Mouse (Mus musculus) cerebellum, adult 2 months (tissue): ENCODE measurements around the gene Tmem221. TPM values are rescaled to one million over a fixed set of nuclear protein-coding genes. Genes with fewer than 3 reads are reported as not detected.
A peak's percentile ranks its signal among the peaks of the same experiment; 100 is the strongest.

Experiments
- DNase-seq, 2 experiments: peaks; one replicate each; pipeline ENCODE4 v3.0.0; 2021
- H3K27ac ChIP-seq: fragments of 200-500 bp; 2 replicates; pipeline ENCODE4 v1.5.1; 2012; ENCODE audit warnings: low read length, control low read depth, inconsistent platforms; ENCODE audit not compliant: insufficient read depth
- H3K27me3 ChIP-seq: fragments of 200-500 bp; 2 replicates; pipeline ENCODE4 v1.6.1; 2012; ENCODE audit warnings: inconsistent platforms, mild to moderate bottlenecking, low read length, moderate library complexity; ENCODE audit not compliant: control insufficient read depth, insufficient read depth
- H3K4me1 ChIP-seq: fragments of 200-500 bp; 2 replicates; pipeline ENCODE4 v1.6.1; 2011; ENCODE audit warnings: low read length; ENCODE audit not compliant: control insufficient read depth, insufficient read depth
- H3K4me3 ChIP-seq: fragments of 200-500 bp; replicated peaks from 2 replicates; pipeline ENCODE3; 2011; ENCODE audit warnings: mild to moderate bottlenecking, low read depth, low read length, control low read depth; ENCODE audit not compliant: insufficient read depth
- CTCF ChIP-seq: fragments of 200-500 bp; IDR thresholded peaks from 2 replicates; pipeline ENCODE4 v1.5.1; 2011; ENCODE audit warnings: low read depth, mild to moderate bottlenecking, control low read depth, low read length, moderate library complexity, borderline replicate concordance; ENCODE audit not compliant: insufficient read depth
- POLR2A ChIP-seq: fragments of 200-500 bp; IDR thresholded peaks from 2 replicates; pipeline ENCODE4 v1.6.1; 2011; ENCODE audit warnings: low read length, control low read depth, borderline replicate concordance; ENCODE audit not compliant: insufficient read depth
- WGBS: fragments of 180-500 bp; shearing (Covaris S2); methylation state at CpG from one replicate; pipeline ENCODE4 v1.1.7; 2018; 5-methylcytosine and 5-hydroxymethylcytosine counted together
- polyA plus RNA-seq: library from polyadenylated mRNA; depleted of rRNA; stranded (reverse); fragments of >200 nt; gene quantifications from 2 replicates; pipeline ENCODE4 v1.2.3, GENCODE M21; 2012

Gene Tmem221
- polyA plus RNA-seq, 1 experiment = 0.26 TPM

DNA sequence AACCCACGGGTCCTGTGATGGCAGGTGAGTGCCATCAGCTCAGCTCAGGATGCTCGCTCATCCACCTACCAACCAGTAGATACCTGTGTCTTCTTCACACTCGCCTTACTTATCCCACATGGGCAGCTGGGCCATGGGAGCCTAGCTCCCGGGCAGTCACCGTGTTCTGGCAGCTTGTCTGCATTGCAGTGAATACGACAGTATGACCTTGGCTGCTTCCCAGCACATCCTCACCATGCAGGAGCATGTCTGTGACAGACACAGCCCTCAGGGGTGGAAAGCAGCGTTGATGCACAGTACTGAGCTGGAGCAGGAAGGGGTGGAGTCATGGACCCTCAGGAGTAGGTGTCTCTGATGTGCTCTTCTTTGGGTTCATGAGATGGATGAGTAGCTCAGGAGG lies 15.8 kb upstream of the Tmem221 start:
- 45% methylated on average over 7 of the region's 7 CpGs for WGBS
- TF ChIP-seq POLR2A (no peak), CTCF (no peak)
- H3K27ac ChIP-seq = no peak overlapping the region

DNA sequence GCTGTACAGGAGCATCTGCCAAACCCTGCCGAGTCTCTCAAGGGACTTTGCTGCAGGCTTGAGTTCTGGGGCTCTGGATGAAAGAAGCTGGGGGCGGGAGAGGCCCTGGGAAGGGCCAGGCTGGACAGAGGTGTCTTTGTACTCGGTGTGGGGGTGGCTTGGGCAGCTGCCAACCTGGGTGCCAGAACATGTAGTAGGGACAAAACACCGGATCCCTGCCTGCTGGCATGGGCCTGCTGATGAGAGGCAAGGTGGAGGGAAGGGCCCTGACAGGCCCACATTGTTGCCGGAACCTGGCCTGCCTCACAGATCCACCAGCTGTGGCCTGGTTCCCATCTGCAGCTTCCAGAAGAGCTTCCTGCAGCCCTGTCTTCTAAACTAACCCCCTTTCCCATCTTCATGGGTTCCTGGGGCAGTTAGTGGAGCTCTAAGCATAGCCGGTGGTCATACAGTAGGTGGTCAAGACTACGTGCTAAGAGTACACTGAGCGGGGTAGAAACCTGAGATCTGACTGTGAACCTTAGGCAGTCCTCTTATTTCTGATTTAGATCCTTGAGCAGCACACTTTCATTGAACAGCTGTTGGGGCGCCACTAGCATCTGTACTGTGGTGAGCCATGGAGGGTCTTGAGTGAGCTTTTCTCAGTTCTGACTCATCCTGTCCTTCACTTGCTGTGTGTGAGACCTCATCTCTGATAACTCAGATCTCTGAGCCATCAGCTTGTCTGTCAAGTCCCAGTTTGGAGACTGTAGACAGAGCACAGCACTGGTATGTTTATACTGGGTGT lies 14.4 kb upstream of the Tmem221 start:
- H3K27me3 ChIP-seq = no peaks in the 10 kb centered on the region
- WGBS = 35% methylated on average over 9 of the region's 9 CpGs
- DNase-seq = peak; percentile 68 to 75
- TF ChIP-seq POLR2A (no peak), CTCF (no peak)
- peak overlapping the region; percentile 10; the same call in 1 of the 2 replicates for H3K27ac ChIP-seq
- peaks cover 12% of the 10 kb centered on the region for H3K4me1 ChIP-seq
- H3K4me3 ChIP-seq = no peak overlapping the region

More for the DNA sequence above, 15.8 kb upstream of the Tmem221 start:
- no peak overlapping the region for H3K4me3 ChIP-seq
- no peaks in the 10 kb centered on the region for H3K27me3 ChIP-seq
- no peak for DNase-seq
- peaks cover 15% of the 10 kb centered on the region for H3K4me1 ChIP-seq

DNA sequence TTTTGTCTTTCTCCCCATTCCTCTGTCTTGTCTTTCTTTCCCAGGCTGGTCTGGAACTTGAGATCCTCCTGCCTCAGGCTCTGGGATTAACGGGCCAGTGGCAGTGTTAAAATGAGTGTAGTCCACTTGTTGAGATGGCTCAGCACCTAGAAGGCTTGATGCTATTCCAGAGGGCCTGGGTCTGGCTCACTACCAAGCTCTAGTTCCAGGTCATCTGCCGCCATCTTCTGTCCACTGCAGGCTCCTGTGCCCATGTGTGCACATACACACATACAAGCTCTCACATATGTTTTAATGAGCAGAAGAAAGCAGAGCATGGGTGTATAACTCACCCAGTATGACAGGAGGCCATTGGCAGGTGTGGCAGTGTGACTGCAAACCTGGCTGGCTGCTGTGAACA lies 13.4 kb upstream of the Tmem221 start:
- Histone ChIP-seq H3K27ac (peak overlapping the region; percentile 17; the same call in 1 of the 2 replicates), H3K27me3 (no peaks in the 10 kb centered on the region), H3K4me1 (peaks cover 12% of the 10 kb centered on the region), H3K4me3 (peak overlapping the region; percentile 11)
- TF ChIP-seq POLR2A (no peak), CTCF (0 out of 2 replicates have a peak, but pooled peaks have one; percentile 2)
- DNase-seq = peak; percentile 40
- WGBS = 31% methylated on average over 2 of the region's 2 CpGs

DNA sequence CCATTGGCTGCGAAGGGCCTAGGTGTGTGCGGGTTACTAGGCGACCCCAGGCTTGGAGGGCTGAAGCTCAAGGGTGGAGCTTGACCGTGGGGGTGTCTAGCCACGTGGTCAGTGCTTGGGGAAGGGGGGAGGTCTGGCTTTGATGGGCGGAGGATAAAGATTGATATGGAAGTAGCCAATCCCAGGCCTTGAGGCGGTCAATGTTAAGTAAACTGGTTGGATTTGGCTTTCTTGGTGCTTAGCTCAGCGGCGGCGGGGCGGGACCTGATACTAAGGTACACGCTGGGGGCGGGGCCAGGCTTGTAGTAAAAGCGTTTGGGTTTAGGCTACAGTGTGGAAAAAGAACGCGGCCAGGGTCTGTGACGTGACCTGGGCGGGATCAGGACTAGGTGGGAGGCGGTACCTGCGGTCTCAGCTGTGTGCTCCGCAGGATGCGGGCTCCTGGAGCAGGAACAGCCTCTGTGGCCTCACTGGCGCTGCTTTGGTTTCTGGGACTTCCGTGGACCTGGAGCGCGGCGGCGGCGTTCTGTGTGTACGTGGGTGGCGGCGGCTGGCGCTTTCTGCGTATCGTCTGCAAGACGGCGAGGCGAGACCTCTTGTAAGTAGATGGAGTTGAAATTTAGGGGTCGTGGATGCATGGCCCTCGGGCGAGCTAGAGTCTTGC lies 11.8 kb upstream of the Tmem221 start:
- 1% methylated on average over 41 of the region's 41 CpGs for WGBS
- TF ChIP-seq POLR2A = peak; percentile 72
- TF ChIP-seq CTCF = no peak
- DNase-seq = peak; percentile 97 to 98
- Histone ChIP-seq H3K27ac (peak overlapping the region; percentile 87), H3K27me3 (no peaks in the 10 kb centered on the region), H3K4me3 (peak overlapping the region; percentile 92), H3K4me1 (peaks cover 12% of the 10 kb centered on the region)

DNA sequence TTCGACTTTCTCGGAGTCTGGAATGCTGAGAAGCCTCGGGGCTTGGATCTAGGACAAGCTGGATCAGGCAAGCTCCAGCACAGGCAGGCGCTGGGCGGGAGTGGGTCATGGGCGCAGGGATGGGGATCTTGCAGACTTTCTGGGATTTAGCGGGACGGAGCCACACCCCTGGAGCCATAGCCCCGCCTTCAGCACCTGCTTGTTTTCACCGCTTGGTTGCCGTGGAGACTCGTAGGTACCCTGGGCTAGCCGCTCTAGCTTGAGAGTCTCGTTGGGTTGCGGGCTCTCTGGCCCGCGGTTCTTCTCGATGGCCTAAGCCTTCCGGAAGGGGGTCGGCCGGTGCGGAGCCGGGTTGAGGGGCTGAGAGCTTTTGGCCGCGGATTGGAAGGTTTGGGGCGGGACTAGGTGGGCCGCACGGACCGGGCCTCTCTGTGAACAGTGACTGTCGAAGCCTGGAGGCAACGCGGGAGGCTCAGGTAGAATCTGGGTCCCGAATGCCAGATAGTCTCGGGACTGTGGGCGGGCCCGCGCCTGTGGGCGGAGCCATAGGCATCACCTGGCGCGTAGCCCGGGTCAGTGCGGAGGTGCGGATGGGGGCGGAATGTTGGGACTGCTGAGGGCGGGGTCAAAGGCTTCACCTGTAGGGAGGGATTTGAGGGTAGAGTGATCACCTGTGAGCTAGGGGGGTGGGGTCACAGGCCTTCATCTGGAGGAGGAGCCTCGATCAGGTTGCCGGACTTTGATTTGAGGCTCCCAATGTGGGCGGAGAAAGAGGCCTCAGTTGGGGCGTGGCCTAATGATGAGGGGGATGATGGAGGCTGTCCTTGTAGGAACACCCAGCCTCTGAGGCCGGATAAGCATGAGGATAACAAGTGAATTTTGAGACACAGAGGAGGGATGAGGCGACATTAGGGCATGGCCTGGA lies 11.0 kb upstream of the Tmem221 start:
- peak; percentile 95 to 97 for DNase-seq
- TF ChIP-seq POLR2A (peak; percentile 37; the same call in 1 of the 2 replicates), CTCF (no peak)
- Histone ChIP-seq H3K4me1 (peaks cover 12% of the 10 kb centered on the region), H3K27me3 (no peaks in the 10 kb centered on the region), H3K27ac (peak overlapping the region; percentile 87), H3K4me3 (peak overlapping the region; percentile 92)
- under 1% methylated on average over 51 of the region's 51 CpGs for WGBS

DNA sequence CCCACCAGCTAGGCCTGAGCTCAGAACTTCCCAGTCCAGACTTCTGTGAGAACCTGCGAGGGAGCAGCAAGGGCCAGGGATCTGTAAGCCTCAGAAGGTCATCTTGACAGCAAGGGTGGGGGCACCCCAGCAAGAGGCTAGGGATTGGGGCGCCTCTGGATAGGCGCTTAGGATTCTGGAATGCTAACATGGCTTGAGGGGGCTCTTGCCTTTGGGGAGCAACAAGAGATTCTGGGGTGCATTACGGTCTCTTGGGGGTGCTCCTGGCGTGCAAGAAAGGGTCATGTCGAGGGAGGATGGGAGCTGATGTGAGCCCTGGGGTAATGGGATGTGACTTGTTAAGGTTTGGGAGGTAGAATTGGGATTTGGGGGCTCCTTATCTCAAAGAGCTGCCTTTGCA lies 10.3 kb upstream of the Tmem221 start:
- H3K27me3 ChIP-seq = no peaks in the 10 kb centered on the region
- peak overlapping the region; percentile 17 for H3K27ac ChIP-seq
- peak overlapping the region; percentile 92 for H3K4me3 ChIP-seq
- TF ChIP-seq POLR2A (no peak), CTCF (no peak)
- 8% methylated on average over 6 of the region's 6 CpGs for WGBS
- DNase-seq = peak; percentile 40 to 47
- peaks cover 6% of the 10 kb centered on the region for H3K4me1 ChIP-seq

DNA sequence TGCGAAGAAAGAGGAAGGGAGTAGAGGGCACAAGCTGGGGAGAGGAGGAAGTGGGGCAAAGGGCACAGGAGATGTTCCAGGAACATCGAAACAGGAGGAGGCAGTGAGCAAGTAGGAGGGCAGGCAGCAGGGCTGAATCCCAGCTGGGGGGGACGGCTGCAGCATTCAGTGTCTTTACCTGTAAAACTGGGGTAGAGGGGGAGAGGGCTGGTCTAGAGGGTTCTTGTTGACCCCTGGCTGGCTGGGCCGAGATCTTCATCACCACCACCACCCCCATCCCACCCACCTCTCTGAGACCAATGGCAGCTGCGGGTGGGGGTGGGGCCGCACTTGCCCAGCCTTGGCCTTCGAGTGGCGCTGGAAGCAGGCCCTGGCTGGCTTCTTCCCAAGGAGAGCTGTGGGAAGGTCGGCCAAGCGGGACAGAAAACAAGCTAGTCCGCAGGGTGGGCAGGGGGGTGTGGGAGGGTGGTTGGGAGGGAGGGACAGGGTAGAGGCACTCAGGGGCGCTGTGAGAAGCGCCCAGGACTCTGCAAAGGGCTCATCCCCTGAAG lies 9.8 kb upstream of the Tmem221 start, which contains the start of gene Slc27a1:
Gene Slc27a1, plus strand, starts transcription at position 496 of the 551 bp plus-strand sequence.
- Histone ChIP-seq H3K27ac (peak within 1 kb of the TSS; percentile 87), H3K4me1 (peaks cover 6% of the 10 kb centered on the region), H3K4me3 (peak within 1 kb of the TSS; percentile 92), H3K27me3 (no peaks in the 10 kb centered on the region)
- WGBS = 9% methylated on average over 13 of the region's 13 CpGs
- peak; percentile 66 to 69 for DNase-seq
- no peak for TF ChIP-seq POLR2A
- no peak for TF ChIP-seq CTCF
